Mouse (Mus musculus) frontal cortex, postnatal 36 days (tissue): ENCODE data around the gene Lrrtm3.

Source experiments
- DNase-seq, 2 experiments: peaks; one replicate each; pipeline ENCODE4 v3.0.0; 2022; ENCODE audit warnings: low spot score in 2 of 2

The Lrrtm3 gene

DNA sequence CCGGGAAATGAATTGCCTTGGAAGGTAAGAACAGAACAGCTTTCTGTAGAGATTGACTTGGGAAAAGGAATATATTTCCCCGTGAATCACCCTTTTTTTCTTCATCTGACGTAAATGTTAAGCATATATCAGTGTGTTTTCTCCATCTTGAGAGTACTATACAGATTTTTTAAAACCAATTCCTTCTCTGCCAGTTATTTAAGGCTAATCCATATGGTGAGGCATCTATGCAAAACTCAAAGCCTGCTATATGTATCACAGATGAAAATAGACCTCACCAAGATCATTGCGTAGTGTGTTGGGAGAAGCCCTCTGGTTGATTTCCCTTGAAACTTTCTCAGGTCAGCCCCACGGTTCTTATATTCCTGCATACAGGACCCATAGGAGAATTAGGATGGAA lies 195.5 kb downstream of the Lrrtm3 start:
- peak in 1 of 2 experiments; percentile 14 for DNase-seq

DNA sequence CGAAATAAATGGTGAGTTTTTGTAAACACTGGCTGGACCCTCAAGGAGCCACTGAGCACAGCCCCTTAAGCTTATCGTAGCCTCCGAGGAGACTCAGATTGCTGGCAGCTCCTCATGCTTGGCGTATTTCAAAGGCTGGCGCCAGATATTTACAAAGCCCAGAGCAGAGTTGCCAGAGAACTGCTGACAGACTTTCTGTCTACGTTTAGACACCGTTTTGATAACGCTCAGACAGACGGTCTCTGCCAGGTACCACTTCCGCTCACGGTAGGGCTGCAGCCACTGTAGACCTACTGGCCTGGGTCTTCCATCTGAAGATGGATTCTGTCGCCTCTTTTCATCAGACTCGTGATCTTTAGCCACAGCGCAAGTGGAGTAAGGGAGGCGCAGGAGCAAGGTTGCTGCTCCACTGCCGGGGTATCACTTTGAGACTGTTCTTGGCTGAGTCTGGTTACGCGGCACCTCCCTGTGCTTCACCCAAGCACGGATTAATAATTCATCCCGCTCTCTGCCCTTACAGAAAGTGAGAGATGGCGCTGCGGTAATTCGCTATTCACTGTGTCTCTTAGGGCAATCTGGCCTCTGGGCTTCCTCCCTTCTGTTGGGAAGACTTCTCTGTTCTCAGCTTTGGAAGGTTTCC lies 203.5 kb downstream of the Lrrtm3 start:
- DNase-seq: peak; percentile 9 to 17

- DNase-seq: peak; percentile 6 to 26
Measured at GRCm38 (mm10) chr10:63880462-63880903, 209.6 kb downstream of the Lrrtm3 start.
